9 mouse cellular contexts compared by ENCODE assay signal in the genomic region with DNA sequence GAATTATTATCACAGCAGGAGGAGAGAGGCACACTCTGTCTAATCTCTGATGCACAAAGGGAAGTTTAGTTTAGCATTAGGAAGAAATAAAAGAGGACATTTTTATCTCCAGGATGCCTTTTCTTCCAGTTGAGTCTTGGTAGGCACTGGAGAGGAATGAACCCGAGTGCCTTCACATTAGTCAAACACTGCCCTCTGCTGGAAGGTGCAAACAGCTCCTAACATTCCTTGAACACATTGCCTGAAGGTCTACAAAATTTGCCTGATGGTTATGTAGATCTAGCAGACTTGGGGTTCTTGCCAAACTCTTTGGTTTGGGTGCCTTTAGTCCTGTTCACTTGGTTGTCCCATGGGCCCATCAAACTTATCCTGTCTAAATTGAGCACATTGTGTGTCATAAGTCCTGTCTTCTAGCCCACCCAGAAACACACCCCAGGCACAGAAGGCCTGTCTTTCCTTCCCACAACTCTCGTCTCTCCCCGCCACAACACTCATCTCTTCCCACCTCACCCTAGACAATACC.
DNase-seq lines count a peak whose midpoint lies in the region; ATAC-seq and TF ChIP-seq lines count a peak whose summit lies in the region.
"Had no signal": no experiment of that assay in that cellular context is flagged by ENCODE, and none has a peak within 500 bp of the region (broad histone marks: within the 10 kb centered on the region; RNA-seq: fewer than 3 reads in every experiment).

No protein-coding gene starts in this region.

- H3K9me3 ChIP-seq in midbrain, postnatal 0 days (ENCODE audit: low read length) = no peaks in the 10 kb centered on the region
- no peaks in the 10 kb centered on the region for H3K9me3 ChIP-seq in midbrain, embryonic 14.5 days (ENCODE audit: control insufficient read depth, low read length)
- H3K9me3 ChIP-seq in heart, postnatal 0 days (replicated peaks; ENCODE audit: control insufficient read depth, low read length) = no peaks in the 10 kb centered on the region
- H3K9me3 ChIP-seq: heart, embryonic 13.5 days had no signal

- H3K9ac ChIP-seq in midbrain, postnatal 0 days (replicated peaks; ENCODE audit: low read length, poor library complexity, severe bottlenecking) = no peak overlapping the region
- no peak overlapping the region for H3K9ac ChIP-seq in midbrain, embryonic 14.5 days (replicated peaks; ENCODE audit: low read length)
- H3K9ac ChIP-seq in heart, postnatal 0 days (replicated peaks; ENCODE audit: low read depth, low read length) = no peak overlapping the region
- H3K9ac ChIP-seq: heart, embryonic 13.5 days had no signal

- H3K4me2 ChIP-seq in midbrain, postnatal 0 days (ENCODE audit: low read depth, low read length, poor library complexity, severe bottlenecking) = no peak overlapping the region
- no peak overlapping the region for H3K4me2 ChIP-seq in midbrain, embryonic 14.5 days (ENCODE audit: low read length)
- H3K4me2 ChIP-seq in heart, postnatal 0 days (ENCODE audit: low read depth, low read length) = no peak overlapping the region
- H3K4me2 ChIP-seq: heart, embryonic 13.5 days had no signal

- H3K27ac ChIP-seq in midbrain, postnatal 0 days (ENCODE audit: low read depth, low read length) = no peak overlapping the region
- H3K27ac ChIP-seq in midbrain, embryonic 14.5 days (replicated peaks; ENCODE audit: low read depth, low read length) = no peak overlapping the region
- H3K27ac ChIP-seq in heart, postnatal 0 days (ENCODE audit: low read depth) = no peak overlapping the region
- H3K27ac ChIP-seq: heart, embryonic 13.5 days had no signal

- DNase-seq in adrenal gland, adult 18-20 months (ENCODE audit: low spot score in 2 of 2) = peak; percentile 44 to 46
- no peak for DNase-seq in adrenal gland, postnatal 4 days (ENCODE audit: low spot score in 2 of 2)
- DNase-seq in midbrain, postnatal 0 days (ENCODE audit: low spot score) = no peak
- no peak for DNase-seq in midbrain, embryonic 14.5 days
- DNase-seq in heart, postnatal 0 days (ENCODE audit: low spot score) = no peak
- DNase-seq in naive thymus-derived CD4-positive, alpha-beta T cell, adult 2 months (ENCODE audit: low read depth) = peak; percentile 63
- no peak for DNase-seq in spleen, postnatal 4 days (ENCODE audit: low spot score in 2 of 2)

- no peak for ATAC-seq in midbrain, postnatal 0 days (ENCODE audit: low FRiP score)
- no peak for ATAC-seq in midbrain, embryonic 14.5 days (ENCODE audit: low FRiP score, low TSS enrichment)
- ATAC-seq in heart, postnatal 0 days (ENCODE audit: insufficient read depth, low read depth) = no peak
- no peak for ATAC-seq in inflammation-experienced regulatory T-cells, adult 6 months

- no peaks in the 10 kb centered on the region for H3K27me3 ChIP-seq in midbrain, postnatal 0 days (ENCODE audit: insufficient read depth, low read length)
- H3K27me3 ChIP-seq in midbrain, embryonic 14.5 days (ENCODE audit: control insufficient read depth, insufficient read depth, low read length) = no peaks in the 10 kb centered on the region
- no peaks in the 10 kb centered on the region for H3K27me3 ChIP-seq in heart, postnatal 0 days (ENCODE audit: control insufficient read depth, insufficient read depth, low read length)
- H3K27me3 ChIP-seq: heart, embryonic 13.5 days had no signal

- no peak for TF ChIP-seq EP300 in heart, postnatal 0 days (IDR thresholded peaks at IDR 0.05; ENCODE audit: low read depth)

- no peaks in the 10 kb centered on the region for H3K4me1 ChIP-seq in midbrain, postnatal 0 days (ENCODE audit: insufficient read depth, low read length)
- H3K4me1 ChIP-seq in midbrain, embryonic 14.5 days (ENCODE audit: control insufficient read depth, insufficient read depth, low read length) = 0 out of 2 replicates have a peak, but pooled peaks cover 4% of the 10 kb centered on the region
- no peaks in the 10 kb centered on the region for H3K4me1 ChIP-seq in heart, postnatal 0 days (ENCODE audit: control insufficient read depth, insufficient read depth)

- TF ChIP-seq CTCF in midbrain, postnatal 0 days (IDR thresholded peaks at IDR 0.05) = peak; percentile 39
- peak; percentile 37 for TF ChIP-seq CTCF in heart, postnatal 0 days (IDR thresholded peaks at IDR 0.05; ENCODE audit: low read depth)

- H3K4me3 ChIP-seq in midbrain, postnatal 0 days (ENCODE audit: low read depth, low read length) = no peak overlapping the region
- H3K4me3 ChIP-seq in midbrain, embryonic 14.5 days (replicated peaks; ENCODE audit: low read depth, low read length) = no peak overlapping the region
- no peak overlapping the region for H3K4me3 ChIP-seq in heart, postnatal 0 days (ENCODE audit: low read depth, low read length)
- H3K4me3 ChIP-seq: heart, embryonic 13.5 days had no signal

- no peaks in the 10 kb centered on the region for H3K36me3 ChIP-seq in midbrain, postnatal 0 days (ENCODE audit: insufficient read depth, low read length)
- no peaks in the 10 kb centered on the region for H3K36me3 ChIP-seq in midbrain, embryonic 14.5 days (ENCODE audit: control insufficient read depth, insufficient read depth, low read length)
- no peaks in the 10 kb centered on the region for H3K36me3 ChIP-seq in heart, postnatal 0 days (replicated peaks; ENCODE audit: control insufficient read depth, insufficient read depth, low read length)
- H3K36me3 ChIP-seq: heart, embryonic 13.5 days had no signal

- WGBS in midbrain, postnatal 0 days = 84% methylated on average over 3 of the region's 3 CpGs
- 78% methylated on average over 3 of the region's 3 CpGs for WGBS in midbrain, embryonic 14.5 days
- WGBS in heart, postnatal 0 days = 80% methylated on average over 3 of the region's 3 CpGs

Comparison
In these comparisons a context has a peak if more than half of its experiments do, and no peak if none do; other contexts are left out.
1. DNase-seq: peak in adrenal gland, adult 18-20 months (2 of 2) and naive thymus-derived CD4-positive, alpha-beta T cell, adult 2 months (single experiment); none in adrenal gland, postnatal 4 days (0 of 2), midbrain, postnatal 0 days (single experiment), midbrain, embryonic 14.5 days (single experiment), heart, postnatal 0 days (single experiment) and spleen, postnatal 4 days (0 of 2).